Mouse (Mus musculus) embryonic facial prominence, embryonic 12.5 days (tissue): Measurements from ENCODE around the gene Ttc17. TPM values are rescaled to one million over a fixed set of nuclear protein-coding genes. Genes with fewer than 3 reads are reported as not detected.
"Not testable (repeated sequence)": the region's sequence is repeated elsewhere in the genome, so short reads cannot be mapped to it uniquely, and the experiment has no call there.

Experiments used
- ATAC-seq: fragments of 200-750 bp; cut with Nextera tagmentation; 2 replicates; pipeline ENCODE4 v1.8.0; 2017; ENCODE audit not compliant: insufficient number of reproducible peaks, insufficient read depth, low FRiP score, low TSS enrichment
- H3K27ac ChIP-seq: fragments of 300-500 bp; sonication (generic); 2 replicates; pipeline ENCODE4 v1.5.1; 2016; ENCODE audit warnings: mild to moderate bottlenecking
- H3K27me3 ChIP-seq: fragments of 300-500 bp; sonication (generic); 2 replicates; pipeline ENCODE4 v1.6.1; 2016; ENCODE audit warnings: mild to moderate bottlenecking, moderate library complexity
- H3K36me3 ChIP-seq: fragments of 300-500 bp; sonication (generic); 2 replicates; pipeline ENCODE4 v1.6.1; 2016; ENCODE audit warnings: mild to moderate bottlenecking
- H3K4me1 ChIP-seq: fragments of 300-500 bp; sonication (generic); 2 replicates; pipeline ENCODE4 v1.6.1; 2016
- H3K4me2 ChIP-seq: fragments of 300-500 bp; sonication (generic); replicated peaks from 2 replicates; pipeline ENCODE4 v1.6.1; 2016; ENCODE audit warnings: mild to moderate bottlenecking, moderate library complexity
- H3K4me3 ChIP-seq: fragments of 300-500 bp; sonication (generic); 2 replicates; pipeline ENCODE4 v1.5.1; 2016; ENCODE audit warnings: mild to moderate bottlenecking
- H3K9ac ChIP-seq: fragments of 300-500 bp; sonication (generic); 2 replicates; pipeline ENCODE4 v1.6.1; 2016; ENCODE audit warnings: mild to moderate bottlenecking, moderate library complexity
- H3K9me3 ChIP-seq: fragments of 300-500 bp; sonication (generic); 2 replicates; pipeline ENCODE4 v1.6.1; 2016; ENCODE audit warnings: mild to moderate bottlenecking, moderate library complexity
- WGBS: fragments of 180-500 bp; shearing (Covaris S2); methylation state at CpG from one replicate; pipeline ENCODE4 v1.1.7; 2016; 5-methylcytosine and 5-hydroxymethylcytosine counted together
- polyA plus RNA-seq: library from polyadenylated mRNA; unstranded; fragments of >200 nt; fragmentation: Nextera tagmentation; extraction: Ambion mirVana; gene quantifications from 2 replicates; pipeline ENCODE4 v1.2.1, GENCODE M21; 2016

Gene Ttc17
- polyA plus RNA-seq, 1 experiment from 2014 or later = 16.9 TPM

DNA sequence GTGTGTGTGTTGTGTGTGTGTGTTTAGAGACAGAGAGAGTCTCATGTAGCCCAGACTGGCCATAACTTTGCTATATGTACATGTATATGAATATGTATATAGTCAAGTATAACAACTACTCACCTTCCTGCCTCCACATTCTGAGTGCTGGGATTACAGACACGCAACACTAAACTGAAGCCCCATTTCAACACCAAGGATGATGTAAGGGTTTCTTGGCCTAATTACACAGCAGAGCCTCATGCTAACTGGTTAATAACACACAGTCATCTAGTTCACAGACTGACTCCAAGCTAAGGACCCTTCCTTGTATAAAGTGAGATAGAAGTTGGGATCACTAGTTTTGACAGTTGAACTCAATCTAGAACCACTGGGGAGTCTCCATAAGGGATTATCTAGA is 3.9 kb downstream of the Ttc17 start:
- Histone ChIP-seq H3K4me1 (peaks cover 11% of the 10 kb centered on the region), H3K27ac (no peak overlapping the region), H3K9me3 (no peaks in the 10 kb centered on the region), H3K36me3 (no peaks in the 10 kb centered on the region), H3K4me3 (no peak overlapping the region), H3K27me3 (no peaks in the 10 kb centered on the region), H3K9ac (no peak overlapping the region), H3K4me2 (no peak overlapping the region)
- 100% methylated on average over 1 of the region's 1 CpGs for WGBS
- ATAC-seq = no peak

DNA sequence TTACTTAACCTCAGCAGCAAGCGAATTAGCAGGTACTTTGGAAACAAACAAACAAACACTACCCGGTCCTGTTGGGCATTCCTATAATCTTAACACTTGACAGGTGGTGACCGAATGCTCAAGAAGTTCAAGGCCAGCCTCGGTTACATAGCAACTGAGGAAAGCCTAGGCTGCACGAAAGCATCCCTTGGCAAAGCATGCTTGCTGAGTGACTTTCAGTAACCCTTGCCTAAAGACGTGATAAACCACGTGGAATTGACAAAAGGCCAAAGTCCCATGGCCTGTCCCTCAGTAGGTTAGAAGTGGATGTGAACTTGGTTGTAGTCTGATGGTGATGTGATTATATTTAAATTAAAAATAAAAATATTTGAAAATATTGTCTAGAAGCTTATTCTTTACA is 4.4 kb downstream of the Ttc17 start:
- no peak overlapping the region for H3K4me3 ChIP-seq
- H3K36me3 ChIP-seq = no peaks in the 10 kb centered on the region
- no peak overlapping the region for H3K4me2 ChIP-seq
- H3K9me3 ChIP-seq = no peaks in the 10 kb centered on the region
- H3K27ac ChIP-seq = no peak overlapping the region
- H3K9ac ChIP-seq = no peak overlapping the region
- 93% methylated on average over 7 of the region's 7 CpGs for WGBS
- no peak for ATAC-seq
- H3K4me1 ChIP-seq = peaks cover 7% of the 10 kb centered on the region
- no peaks in the 10 kb centered on the region for H3K27me3 ChIP-seq

DNA sequence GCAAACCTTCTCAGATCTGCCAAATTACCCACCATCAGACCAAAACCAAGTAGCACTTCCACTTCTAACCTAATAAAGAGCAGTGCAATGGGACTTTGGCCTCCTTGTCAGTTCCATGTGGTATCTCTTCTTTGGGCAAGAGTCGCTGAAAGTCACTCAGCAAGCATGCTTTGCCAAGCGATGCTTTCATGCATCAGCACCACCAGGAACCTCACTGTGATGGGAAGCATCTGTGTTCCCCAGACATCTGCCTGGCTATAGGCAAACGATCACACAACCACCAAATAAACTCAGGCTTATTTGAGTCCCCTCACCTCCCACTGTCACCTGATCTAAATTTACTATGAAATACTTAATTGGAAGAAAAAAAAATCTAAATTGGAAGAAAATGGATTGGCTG is 5.5 kb downstream of the Ttc17 start:
- no peak overlapping the region for H3K4me3 ChIP-seq
- no peaks in the 10 kb centered on the region for H3K9me3 ChIP-seq
- 70% methylated on average over 3 of the region's 3 CpGs for WGBS
- no peaks in the 10 kb centered on the region for H3K27me3 ChIP-seq
- H3K4me2 ChIP-seq = no peak overlapping the region
- no peak for ATAC-seq
- no peak overlapping the region for H3K27ac ChIP-seq
- H3K4me1 ChIP-seq = peaks cover 7% of the 10 kb centered on the region
- no peak overlapping the region for H3K9ac ChIP-seq
- no peaks in the 10 kb centered on the region for H3K36me3 ChIP-seq

DNA sequence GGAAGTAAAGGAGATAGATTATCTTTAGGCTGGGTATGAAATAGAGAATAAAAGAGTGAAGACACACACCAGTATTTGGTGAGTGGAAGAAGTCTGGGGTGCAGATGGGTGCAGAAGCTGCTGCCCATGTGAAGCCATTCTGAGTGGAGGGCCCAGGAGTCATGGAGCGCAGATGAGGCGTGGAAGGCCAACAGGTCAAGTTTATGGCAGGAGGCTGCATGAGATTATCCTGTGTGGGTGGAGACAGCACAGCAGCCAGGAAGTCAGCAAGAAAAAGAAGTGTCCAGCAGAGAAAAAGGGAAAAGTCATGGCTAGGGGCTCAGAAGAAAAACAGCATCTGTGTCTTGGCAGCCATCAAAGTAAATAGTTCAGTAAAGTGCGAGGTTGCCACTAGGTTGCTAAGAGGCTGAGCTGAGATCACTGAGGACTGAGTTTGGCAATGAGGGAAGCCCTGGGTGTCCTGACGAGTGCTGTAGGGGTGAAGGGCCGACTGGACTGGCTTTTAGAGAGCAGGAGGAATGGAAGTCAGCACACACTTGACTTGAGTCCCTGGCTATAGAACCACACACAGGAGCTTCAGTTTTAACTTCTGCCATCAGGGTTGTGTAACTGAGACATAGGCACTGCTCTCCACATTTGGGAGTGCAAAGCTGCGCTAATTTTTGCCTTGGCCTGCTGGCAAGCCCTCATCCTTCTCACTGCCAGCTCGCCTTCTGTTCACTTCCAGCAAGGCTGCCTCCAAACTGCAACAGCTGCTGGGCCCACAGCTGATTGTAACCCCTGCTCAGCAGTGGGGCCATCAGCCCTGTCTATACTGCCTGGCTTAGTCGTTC is 8.1 kb downstream of the Ttc17 start:
- no peaks in the 10 kb centered on the region for H3K9me3 ChIP-seq
- H3K27me3 ChIP-seq = no peaks in the 10 kb centered on the region
- H3K9ac ChIP-seq = no peak overlapping the region
- no peak overlapping the region for H3K4me3 ChIP-seq
- no peaks in the 10 kb centered on the region for H3K36me3 ChIP-seq
- no peak overlapping the region for H3K27ac ChIP-seq
- no peaks in the 10 kb centered on the region for H3K4me1 ChIP-seq
- no peak overlapping the region for H3K4me2 ChIP-seq
- ATAC-seq = no peak
- WGBS = 76% methylated on average over 8 of the region's 8 CpGs

- WGBS = 86% methylated on average over 5 of the region's 5 CpGs
- Histone ChIP-seq H3K4me1 (no peaks in the 10 kb centered on the region), H3K4me3 (no peak overlapping the region), H3K4me2 (no peak overlapping the region), H3K36me3 (no peaks in the 10 kb centered on the region), H3K27me3 (no peaks in the 10 kb centered on the region), H3K9ac (no peak overlapping the region), H3K27ac (no peak overlapping the region), H3K9me3 (no peaks in the 10 kb centered on the region)
- no peak for ATAC-seq
These were observed 9.0 kb downstream of the Ttc17 start for GRCm38 (mm10) chr2:94397453-94397852.

GRCm38 (mm10) chr2:94396325-94396724 is 10.2 kb downstream of the Ttc17 start:
- whole genome bisulfite sequencing = 86% methylated on average over 5 of the region's 5 CpGs
- Histone ChIP-seq H3K36me3 (no peaks in the 10 kb centered on the region), H3K4me3 (no peak overlapping the region), H3K4me1 (no peaks in the 10 kb centered on the region), H3K4me2 (no peak overlapping the region), H3K27me3 (no peaks in the 10 kb centered on the region), H3K9ac (no peak overlapping the region), H3K9me3 (no peaks in the 10 kb centered on the region), H3K27ac (no peak overlapping the region)
- no peak for ATAC-seq

DNA sequence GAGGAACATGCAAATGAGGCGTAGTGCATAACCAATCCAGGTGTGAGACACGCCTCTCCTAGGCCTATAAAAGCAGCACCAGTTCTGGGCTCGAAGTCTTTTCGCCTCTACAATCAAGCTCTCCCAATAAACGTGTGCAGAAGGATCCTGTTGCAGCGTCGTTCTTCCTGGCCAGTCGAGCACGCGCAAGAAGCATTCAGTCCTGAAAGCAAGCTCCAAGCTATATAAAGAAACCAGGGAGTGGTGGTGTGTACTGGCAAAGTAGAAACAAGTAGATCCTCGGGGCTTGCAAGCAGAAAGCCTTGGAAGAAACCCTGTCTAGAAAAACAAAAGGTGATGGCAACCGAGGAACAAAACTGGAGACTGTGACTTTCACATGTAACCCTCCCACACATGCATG is 15.4 kb downstream of the Ttc17 start:
- H3K27me3 ChIP-seq, ATAC-seq, H3K9me3 ChIP-seq, H3K36me3 ChIP-seq, H3K4me2 ChIP-seq, H3K4me1 ChIP-seq, H3K27ac ChIP-seq, H3K9ac ChIP-seq, H3K4me3 ChIP-seq: not testable (repeated sequence)
- 94% methylated on average over 12 of the region's 12 CpGs for WGBS

DNA sequence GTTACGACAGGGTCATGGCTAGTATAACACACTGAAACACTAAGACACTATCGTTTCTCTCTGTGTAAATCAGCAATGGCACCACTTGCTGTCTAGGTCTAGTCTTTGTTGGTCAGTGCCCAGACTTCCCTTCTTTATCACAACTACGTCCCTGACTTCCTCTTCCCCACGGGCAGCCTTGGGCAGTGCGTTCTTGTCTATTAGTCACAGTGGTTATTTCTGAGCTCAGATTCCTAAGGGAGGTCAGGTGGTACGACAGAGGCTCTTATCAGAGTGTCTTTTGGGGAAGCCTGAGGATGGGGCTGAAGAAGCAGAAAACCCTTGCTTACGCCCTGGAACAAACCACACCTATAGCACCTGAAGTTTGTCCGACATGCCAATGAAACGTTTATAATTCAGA is 17.5 kb downstream of the Ttc17 start:
- H3K9me3 ChIP-seq = no peaks in the 10 kb centered on the region
- WGBS = 74% methylated on average over 9 of the region's 9 CpGs
- 0 out of 2 replicates have a peak, but pooled peaks cover 5% of the 10 kb centered on the region for H3K36me3 ChIP-seq
- H3K9ac ChIP-seq = no peak overlapping the region
- H3K4me1 ChIP-seq = no peaks in the 10 kb centered on the region
- no peak overlapping the region for H3K4me3 ChIP-seq
- H3K27ac ChIP-seq = no peak overlapping the region
- H3K4me2 ChIP-seq = no peak overlapping the region
- H3K27me3 ChIP-seq = no peaks in the 10 kb centered on the region
- ATAC-seq = no peak

GRCm38 (mm10) chr2:94387846-94388245 is 18.6 kb downstream of the Ttc17 start:
- Histone ChIP-seq H3K9me3 (no peaks in the 10 kb centered on the region), H3K27me3 (no peaks in the 10 kb centered on the region), H3K9ac (no peak overlapping the region), H3K36me3 (0 out of 2 replicates have a peak, but pooled peaks cover 13% of the 10 kb centered on the region), H3K4me1 (no peaks in the 10 kb centered on the region), H3K27ac (no peak overlapping the region), H3K4me3 (no peak overlapping the region), H3K4me2 (no peak overlapping the region)
- 93% methylated on average over 5 of the region's 5 CpGs for WGBS
- no peak for ATAC-seq

- not testable (repeated sequence) for H3K4me2 ChIP-seq, H3K9ac ChIP-seq, H3K9me3 ChIP-seq, H3K27me3 ChIP-seq, H3K27ac ChIP-seq, H3K4me3 ChIP-seq, ATAC-seq, H3K4me1 ChIP-seq
- peaks cover 21% of the 10 kb centered on the region for H3K36me3 ChIP-seq
- WGBS = 93% methylated on average over 10 of the region's 10 CpGs
These were observed 22.0 kb downstream of the Ttc17 start for GRCm38 (mm10) chr2:94384483-94384882.

- Histone ChIP-seq H3K4me2 (no peak overlapping the region), H3K9me3 (no peaks in the 10 kb centered on the region), H3K4me3 (no peak overlapping the region), H3K27me3 (no peaks in the 10 kb centered on the region), H3K27ac (no peak overlapping the region), H3K9ac (no peak overlapping the region), H3K4me1 (no peaks in the 10 kb centered on the region), H3K36me3 (peaks cover 23% of the 10 kb centered on the region)
- ATAC-seq = no peak
- WGBS = 78% methylated on average over 2 of the region's 2 CpGs
These were observed 25.3 kb downstream of the Ttc17 start for GRCm38 (mm10) chr2:94381057-94381647.

- 87% methylated on average over 11 of the region's 11 CpGs for WGBS
These were observed 27.8 kb downstream of the Ttc17 start for GRCm38 (mm10) chr2:94378678-94379077.

More at GRCm38 (mm10) chr2:94378678-94379077, 27.8 kb downstream of the Ttc17 start:
- Histone ChIP-seq H3K4me3 (no peak overlapping the region), H3K9ac (no peak overlapping the region), H3K27me3 (no peaks in the 10 kb centered on the region), H3K4me2 (no peak overlapping the region), H3K9me3 (no peaks in the 10 kb centered on the region), H3K4me1 (no peaks in the 10 kb centered on the region), H3K27ac (no peak overlapping the region), H3K36me3 (peaks cover 34% of the 10 kb centered on the region)
- ATAC-seq = no peak
